Mouse (Mus musculus): ENCODE results near the gene Ly86. TPM values are rescaled to one million over a fixed set of nuclear protein-coding genes. Genes with fewer than 3 reads are reported as not detected.

Gene Ly86
- total and polyA plus RNA-seq, 2 experiments from 2014 or later, result 5.2 to 11.3 TPM

GRCm38 (mm10) chr13:37332779-37333543 lies 12.0 kb upstream of the Ly86 start:
- WGBS, result 81% methylated on average over 4 of the region's 4 CpGs
- H3K4me3 ChIP-seq (ENCODE audit: low read depth, low read length), result no peak overlapping the region
- ATAC-seq (no peak), DNase-seq (no peak)
- no peak overlapping the region for H3K4me2 ChIP-seq (ENCODE audit: low read depth)
- no peaks in the 10 kb centered on the region for H3K27me3 ChIP-seq (ENCODE audit: insufficient read depth, low read length)
- H3K9ac ChIP-seq, result no peak overlapping the region
- H3K9me3 ChIP-seq (ENCODE audit: low read length), result no peaks in the 10 kb centered on the region
- H3K27ac ChIP-seq (ENCODE audit: low read depth, low read length), result no peak overlapping the region
- no peaks in the 10 kb centered on the region for H3K4me1 ChIP-seq (ENCODE audit: insufficient read depth)
- no peak for TF ChIP-seq CTCF (IDR thresholded peaks at IDR 0.05; ENCODE audit: low read depth)
- no peaks in the 10 kb centered on the region for H3K36me3 ChIP-seq (ENCODE audit: insufficient read depth)

- Histone ChIP-seq H3K4me2 (ENCODE audit: low read depth) (no peak overlapping the region), H3K36me3 (ENCODE audit: insufficient read depth) (no peaks in the 10 kb centered on the region), H3K27ac (ENCODE audit: low read depth, low read length) (no peak overlapping the region), H3K9me3 (ENCODE audit: low read length) (no peaks in the 10 kb centered on the region), H3K4me3 (ENCODE audit: low read depth, low read length) (no peak overlapping the region), H3K4me1 (ENCODE audit: insufficient read depth) (no peaks in the 10 kb centered on the region), H3K9ac (no peak overlapping the region), H3K27me3 (ENCODE audit: insufficient read depth, low read length) (no peaks in the 10 kb centered on the region)
- no peak for TF ChIP-seq CTCF (IDR thresholded peaks at IDR 0.05; ENCODE audit: low read depth)
- 90% methylated on average over 1 of the region's 1 CpGs for WGBS
- DNase-seq, result no peak
- ATAC-seq, result no peak
Observed at GRCm38 (mm10) chr13:37333544-37333870, 11.5 kb upstream of the Ly86 start.

- Histone ChIP-seq H3K9me3 (ENCODE audit: low read length) (no peaks in the 10 kb centered on the region), H3K4me2 (ENCODE audit: low read depth) (no peak overlapping the region), H3K27me3 (ENCODE audit: insufficient read depth, low read length) (no peaks in the 10 kb centered on the region), H3K9ac (no peak overlapping the region), H3K4me1 (ENCODE audit: insufficient read depth) (no peaks in the 10 kb centered on the region), H3K27ac (ENCODE audit: low read depth, low read length) (no peak overlapping the region), H3K36me3 (ENCODE audit: insufficient read depth) (no peaks in the 10 kb centered on the region), H3K4me3 (ENCODE audit: low read depth, low read length) (no peak overlapping the region)
- ATAC-seq (no peak), DNase-seq (no peak)
- no peak for TF ChIP-seq CTCF (IDR thresholded peaks at IDR 0.05; ENCODE audit: low read depth)
- 64% methylated on average over 4 of the region's 4 CpGs for WGBS
Observed at GRCm38 (mm10) chr13:37337269-37337668, 7.7 kb upstream of the Ly86 start.

GRCm38 (mm10) chr13:37337871-37338270 lies 7.1 kb upstream of the Ly86 start:
- H3K27ac ChIP-seq (ENCODE audit: low read depth, low read length), result no peak overlapping the region
- H3K9ac ChIP-seq, result no peak overlapping the region
- H3K36me3 ChIP-seq (ENCODE audit: insufficient read depth), result no peaks in the 10 kb centered on the region
- ATAC-seq (no peak), DNase-seq (no peak)
- no peak overlapping the region for H3K4me2 ChIP-seq (ENCODE audit: low read depth)
- H3K27me3 ChIP-seq (ENCODE audit: insufficient read depth, low read length), result no peaks in the 10 kb centered on the region
- H3K9me3 ChIP-seq (ENCODE audit: low read length), result no peaks in the 10 kb centered on the region
- TF ChIP-seq CTCF (IDR thresholded peaks at IDR 0.05; ENCODE audit: low read depth), result no peak
- 83% methylated on average over 7 of the region's 7 CpGs for WGBS
- H3K4me1 ChIP-seq (ENCODE audit: insufficient read depth), result no peaks in the 10 kb centered on the region
- no peak overlapping the region for H3K4me3 ChIP-seq (ENCODE audit: low read depth, low read length)

- ATAC-seq, result no peak
- no peaks in the 10 kb centered on the region for H3K9me3 ChIP-seq (ENCODE audit: low read length)
- no peak overlapping the region for H3K4me2 ChIP-seq (ENCODE audit: low read depth)
- H3K4me3 ChIP-seq (ENCODE audit: low read depth, low read length), result no peak overlapping the region
- TF ChIP-seq CTCF (IDR thresholded peaks at IDR 0.05; ENCODE audit: low read depth), result no peak
- H3K9ac ChIP-seq, result no peak overlapping the region
- no peaks in the 10 kb centered on the region for H3K27me3 ChIP-seq (ENCODE audit: insufficient read depth, low read length)
- 82% methylated on average over 1 of the region's 1 CpGs for WGBS
- H3K4me1 ChIP-seq (ENCODE audit: insufficient read depth), result no peaks in the 10 kb centered on the region
- no peaks in the 10 kb centered on the region for H3K36me3 ChIP-seq (ENCODE audit: insufficient read depth)
- no peak overlapping the region for H3K27ac ChIP-seq (ENCODE audit: low read depth, low read length)
- no peak for DNase-seq
Observed at GRCm38 (mm10) chr13:37342804-37343203, 2.2 kb upstream of the Ly86 start.

GRCm38 (mm10) chr13:37345823-37346222 lies 815 bp downstream of the Ly86 start:
- no peak overlapping the region for H3K27ac ChIP-seq (ENCODE audit: low read depth, low read length)
- H3K9ac ChIP-seq, result no peak overlapping the region
- H3K4me2 ChIP-seq (ENCODE audit: low read depth), result no peak overlapping the region
- H3K27me3 ChIP-seq (ENCODE audit: insufficient read depth, low read length), result no peaks in the 10 kb centered on the region
- DNase-seq (no peak), ATAC-seq (no peak)
- no peaks in the 10 kb centered on the region for H3K9me3 ChIP-seq (ENCODE audit: low read length)
- no peak for TF ChIP-seq CTCF (IDR thresholded peaks at IDR 0.05; ENCODE audit: low read depth)
- H3K36me3 ChIP-seq (ENCODE audit: insufficient read depth), result no peaks in the 10 kb centered on the region
- no peaks in the 10 kb centered on the region for H3K4me1 ChIP-seq (ENCODE audit: insufficient read depth)
- no peak overlapping the region for H3K4me3 ChIP-seq (ENCODE audit: low read depth, low read length)
- whole genome bisulfite sequencing, result 94% methylated on average over 10 of the region's 10 CpGs

GRCm38 (mm10) chr13:37347871-37348595 lies 3.0 kb downstream of the Ly86 start:
- Histone ChIP-seq H3K9me3 (ENCODE audit: low read length) (no peaks in the 10 kb centered on the region), H3K9ac (no peak overlapping the region), H3K4me2 (ENCODE audit: low read depth) (no peak overlapping the region), H3K27me3 (ENCODE audit: insufficient read depth, low read length) (no peaks in the 10 kb centered on the region), H3K27ac (ENCODE audit: low read depth, low read length) (no peak overlapping the region), H3K4me1 (ENCODE audit: insufficient read depth) (no peaks in the 10 kb centered on the region), H3K4me3 (ENCODE audit: low read depth, low read length) (no peak overlapping the region), H3K36me3 (ENCODE audit: insufficient read depth) (no peaks in the 10 kb centered on the region)
- 86% methylated on average over 8 of the region's 8 CpGs for WGBS
- TF ChIP-seq CTCF (IDR thresholded peaks at IDR 0.05; ENCODE audit: low read depth), result no peak
- ATAC-seq, result no peak
- no peak for DNase-seq

Measured in forebrain, postnatal 0 days (tissue).